Mouse (Mus musculus) heart, adult 2 months (tissue): Measurements from ENCODE around the gene Atp5f1.

ENCODE experiments used
- CTCF ChIP-seq: fragments of 200-600 bp; IDR thresholded peaks from 2 replicates; pipeline ENCODE4 v1.8.1; 2022; ENCODE audit warnings: antibody characterized with exemption, mild to moderate bottlenecking, moderate library complexity
- EP300 ChIP-seq: fragments of 200-500 bp; IDR thresholded peaks from 2 replicates; pipeline ENCODE4 v1.6.1; 2011; ENCODE audit warnings: low read depth, low read length, control low read depth; ENCODE audit not compliant: insufficient read depth
- POLR2A ChIP-seq: fragments of 200-500 bp; IDR thresholded peaks from 2 replicates; pipeline ENCODE4 v1.6.1; 2011; ENCODE audit warnings: mild to moderate bottlenecking, low read depth, low read length, control low read depth; ENCODE audit not compliant: insufficient read depth

GRCm38 (mm10) chr3:105896811-105897210 lies 63.1 kb downstream of the Atp5f1 start:
- no peak for TF ChIP-seq POLR2A
- TF ChIP-seq CTCF, result no peak
- TF ChIP-seq EP300, result no peak
